19 mouse cellular contexts compared by ENCODE assay signal in the genomic region with DNA sequence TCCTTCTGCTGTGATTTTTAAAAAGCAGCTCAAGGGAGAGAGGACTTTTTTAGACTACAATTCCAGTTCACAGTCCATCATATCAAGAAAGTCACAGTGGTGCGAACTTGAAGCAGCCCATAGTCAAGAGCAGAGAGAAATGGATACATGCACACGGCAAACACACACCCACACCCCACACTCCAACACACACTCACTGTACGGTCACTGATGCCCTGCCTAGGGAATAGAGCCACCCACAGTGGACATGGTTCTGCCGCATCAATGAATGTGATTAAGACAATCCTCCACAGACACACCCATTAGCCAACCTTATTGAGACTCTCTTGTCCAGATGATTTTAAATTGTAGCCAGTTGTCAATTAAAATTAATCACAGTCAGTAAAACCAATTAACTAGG. TPM values are rescaled to one million over a fixed set of nuclear protein-coding genes. Genes with fewer than 3 reads are reported as not detected.
"Had no signal": no experiment of that assay in that cellular context is flagged by ENCODE, and none has a peak within 500 bp of the region (broad histone marks: within the 10 kb centered on the region; RNA-seq: fewer than 3 reads in every experiment).

No protein-coding gene starts in this region.

- H3K4me2 ChIP-seq: liver, embryonic 15.5 days; lung, embryonic 15.5 days; midbrain, embryonic 12.5 days; midbrain, embryonic 15.5 days; neural tube, embryonic 12.5 days; stomach, embryonic 15.5 days had no signal

- H3K4me1 ChIP-seq: liver, embryonic 15.5 days; lung, embryonic 15.5 days had no signal

- ATAC-seq: liver, postnatal 0 days; lung, postnatal 0 days; midbrain, embryonic 15.5 days had no signal

- H3K36me3 ChIP-seq: liver, embryonic 15.5 days; lung, embryonic 15.5 days; midbrain, embryonic 12.5 days; neural tube, embryonic 12.5 days; stomach, embryonic 15.5 days had no signal

- H3K9me3 ChIP-seq: liver, embryonic 15.5 days; lung, embryonic 15.5 days; midbrain, embryonic 12.5 days; midbrain, embryonic 15.5 days; neural tube, embryonic 12.5 days; stomach, embryonic 15.5 days had no signal

- H3K4me3 ChIP-seq: liver, embryonic 15.5 days; lung, embryonic 15.5 days; megakaryocyte, embryonic 14.5 days; midbrain, embryonic 12.5 days; midbrain, embryonic 15.5 days; neural tube, embryonic 12.5 days; stomach, embryonic 15.5 days had no signal

- H3K27me3 ChIP-seq: neural tube, embryonic 12.5 days; stomach, embryonic 15.5 days had no signal

- H3K9ac ChIP-seq: liver, embryonic 15.5 days; liver, postnatal 0 days; lung, embryonic 15.5 days; midbrain, embryonic 12.5 days; midbrain, embryonic 15.5 days; neural tube, embryonic 12.5 days; stomach, embryonic 15.5 days had no signal

- H3K27ac ChIP-seq: liver, embryonic 15.5 days; lung, embryonic 15.5 days; macrophage; midbrain, embryonic 12.5 days; midbrain, embryonic 15.5 days; neural tube, embryonic 12.5 days; stomach, embryonic 15.5 days; stomach, postnatal 0 days had no signal

- DNase-seq: liver, postnatal 0 days; lung, adult 2 months; lung, postnatal 14 days; lung, postnatal 36 days; right cerebral cortex, postnatal 14 days; thymus, adult 2 months; thymus, postnatal 25 days; thymus, postnatal 4 days had no signal

RNA-seq across cellular contexts. Expression of gene Zfp365, which starts 4.5 kb away (rescaled TPM):
- total RNA-seq: megakaryocyte progenitor cell, adult 5-6 weeks had no signal
